Mouse (Mus musculus): ENCODE data around the gene Oxsr1. TPM values are rescaled to one million over a fixed set of nuclear protein-coding genes. Genes with fewer than 3 reads are reported as not detected.

Gene Oxsr1
- polyA plus RNA-seq (2021; fragmentation: Nextera tagmentation): 2.8 and 4.3 TPM in 2 replicates
- long read RNA-seq, experiment 1, full-length matches to known transcripts: 10 of 40 reads
- long read RNA-seq, experiment 1, partial matches to known transcripts: 9 of 40 reads
- long read RNA-seq, experiment 1, other reads (novel, unspliced or antisense): 21 of 40 reads
- long read RNA-seq, experiment 2, partial matches to known transcripts: 2 of 8 reads
- long read RNA-seq, experiment 2, other reads (novel, unspliced or antisense): 6 of 8 reads

GRCm38 (mm10) chr9:119322289-119323259 lies at the start of gene Oxsr1:
Oxsr1 (minus strand) TSS chr9:119322427.

GRCm38 (mm10) chr9:119365284-119365683 lies 43.1 kb upstream of the Oxsr1 start, which contains the start of gene Slc22a14:
Slc22a14 (minus strand) TSS chr9:119365553.

GRCm38 (mm10) chr9:119357331-119358057 lies 35.3 kb upstream of the Oxsr1 start, which contains the start of gene Xylb:
Xylb (plus strand) TSS chr9:119357381.

GRCm38 (mm10) chr9:119340909-119341816 lies 18.9 kb upstream of the Oxsr1 start, which contains the start of gene Myd88:
Myd88 (minus strand) TSS chr9:119341411.

GRCm38 (mm10) chr9:119339558-119340211 lies 17.5 kb upstream of the Oxsr1 start, which contains the start of gene Acaa1a:
Acaa1a (plus strand) TSS chr9:119339676.

GRCm38 (mm10) chr9:119208998-119209397 lies 113.2 kb downstream of the Oxsr1 start, which contains the start of gene Slc22a13:
Slc22a13 (minus strand) TSS chr9:119209098.

Other genes starting within 250 kb of the Oxsr1 start
- gene Plcd1, start 228.9 kb downstream of the Oxsr1 start, polyA plus RNA-seq (2021; fragmentation: Nextera tagmentation): 8.4 and 10.5 TPM in 2 replicates
- gene Dlec1, start 219.9 kb downstream of the Oxsr1 start, polyA plus RNA-seq (2021; fragmentation: Nextera tagmentation): 0.83 and 1.7 TPM in 2 replicates
- 0.80 and 1.4 TPM in 2 replicates for gene Acaa1b, start 165.3 kb downstream of the Oxsr1 start, polyA plus RNA-seq (2021; fragmentation: Nextera tagmentation)
- not detected in 2 replicates for gene Gm47289, start 163.3 kb downstream of the Oxsr1 start, polyA plus RNA-seq (2021; fragmentation: Nextera tagmentation)
- not detected in 2 replicates for gene Slc22a13, start 113.3 kb downstream of the Oxsr1 start, polyA plus RNA-seq (2021; fragmentation: Nextera tagmentation)
- gene Acaa1a, start 17.2 kb upstream of the Oxsr1 start, polyA plus RNA-seq (2021; fragmentation: Nextera tagmentation): 92.4 and 118 TPM in 2 replicates
- 4.8 and 4.9 TPM in 2 replicates for gene Myd88, start 19.0 kb upstream of the Oxsr1 start, polyA plus RNA-seq (2021; fragmentation: Nextera tagmentation)
- 1.9 and 3.0 TPM in 2 replicates for gene Xylb, start 35.0 kb upstream of the Oxsr1 start, polyA plus RNA-seq (2021; fragmentation: Nextera tagmentation)
- not detected in 2 replicates for gene Slc22a14, start 43.1 kb upstream of the Oxsr1 start, polyA plus RNA-seq (2021; fragmentation: Nextera tagmentation)
- gene Acvr2b, start 79.7 kb upstream of the Oxsr1 start, polyA plus RNA-seq (2021; fragmentation: Nextera tagmentation): 3.5 and 7.6 TPM in 2 replicates
- 20.2 and 23.2 TPM in 2 replicates for gene Exog, start 122.5 kb upstream of the Oxsr1 start, polyA plus RNA-seq (2021; fragmentation: Nextera tagmentation)

Measured in left cerebral cortex, adult 6 months (tissue).